Mouse (Mus musculus): ENCODE data around the gene Pcx.
"Not testable (repeated sequence)": the region's sequence is repeated elsewhere in the genome, so short reads cannot be mapped to it uniquely, and the experiment has no call there.

The Pcx gene

DNA sequence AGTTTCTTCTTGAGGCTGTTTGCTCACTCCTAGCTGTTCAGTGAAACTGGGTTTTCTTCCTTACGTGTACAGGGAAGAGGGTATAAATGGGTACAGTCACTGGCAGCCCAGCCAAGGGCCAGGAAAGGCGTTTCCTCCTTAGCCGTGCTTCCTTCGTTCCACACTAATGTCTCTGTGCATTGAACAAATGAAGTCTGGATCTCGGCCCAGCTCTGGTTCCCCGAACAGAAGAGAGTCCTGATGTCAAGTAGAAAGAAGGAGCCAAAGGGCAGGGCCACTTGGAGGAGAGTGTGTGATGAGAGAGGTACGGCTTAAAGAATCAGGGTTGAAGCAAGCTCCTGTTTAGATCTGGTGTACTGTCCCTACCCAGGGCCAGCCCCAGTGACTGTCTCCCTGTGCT, 44.8 kb downstream of the Pcx start:
- DNase-seq, result no peak

DNA sequence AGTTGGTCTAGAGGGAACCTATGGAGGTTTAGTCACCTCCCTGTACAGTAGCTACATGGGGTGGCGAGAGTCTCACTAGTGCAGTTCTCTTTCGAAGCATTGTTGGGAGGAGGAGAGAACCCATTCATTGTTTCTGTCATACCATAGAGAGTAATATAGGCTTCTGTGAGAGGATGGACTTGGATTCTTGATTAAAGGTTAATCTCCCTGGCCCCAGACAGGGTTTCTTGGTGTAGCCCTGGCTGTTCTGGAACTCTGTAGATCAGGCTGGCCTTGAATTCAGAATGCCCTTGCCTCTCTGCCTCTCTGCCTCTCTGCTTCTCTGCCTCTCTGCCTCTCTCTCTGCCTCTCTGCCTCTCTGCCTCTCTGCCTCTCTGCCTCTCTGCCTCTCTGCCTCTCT, 46.5 kb downstream of the Pcx start:
- DNase-seq, result no peak

DNA sequence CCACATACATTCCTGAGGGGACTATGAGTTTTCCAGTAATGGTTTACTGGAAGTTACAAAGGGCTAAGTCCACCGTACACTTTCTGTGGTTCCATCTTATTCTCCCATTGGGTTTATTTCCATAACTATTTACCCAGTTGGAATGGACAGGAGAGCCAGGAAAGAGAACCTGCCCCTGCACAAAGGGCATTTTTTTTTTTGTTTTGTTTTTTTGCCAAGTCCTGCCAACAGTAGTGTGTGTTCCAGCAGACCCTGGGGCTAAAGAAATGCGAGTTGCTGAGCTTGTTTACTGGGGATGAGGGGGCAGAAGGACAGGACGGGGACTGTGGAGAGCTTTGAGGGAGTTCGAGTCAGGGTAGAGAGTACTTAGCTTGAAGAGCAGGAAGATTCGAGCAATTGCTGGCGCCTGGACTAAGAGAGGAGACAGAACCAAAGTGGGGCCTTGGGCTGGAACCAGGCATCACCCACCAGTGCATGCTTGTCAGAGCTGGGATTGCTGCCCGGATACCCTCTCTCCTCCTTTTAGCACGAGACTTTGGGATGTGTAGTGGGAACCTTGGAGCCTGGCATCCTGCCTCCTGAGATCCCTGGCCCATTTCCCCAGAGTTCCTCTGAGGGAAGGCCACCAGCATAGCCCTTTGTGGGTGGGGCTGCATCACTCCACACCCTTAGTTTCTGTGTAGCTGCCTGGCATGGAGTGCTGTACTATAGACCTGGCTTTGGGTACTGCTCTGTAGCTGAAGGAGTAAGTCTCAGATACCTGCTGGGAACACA, 47.7 kb downstream of the Pcx start:
- DNase-seq, result peak; percentile 19

DNA sequence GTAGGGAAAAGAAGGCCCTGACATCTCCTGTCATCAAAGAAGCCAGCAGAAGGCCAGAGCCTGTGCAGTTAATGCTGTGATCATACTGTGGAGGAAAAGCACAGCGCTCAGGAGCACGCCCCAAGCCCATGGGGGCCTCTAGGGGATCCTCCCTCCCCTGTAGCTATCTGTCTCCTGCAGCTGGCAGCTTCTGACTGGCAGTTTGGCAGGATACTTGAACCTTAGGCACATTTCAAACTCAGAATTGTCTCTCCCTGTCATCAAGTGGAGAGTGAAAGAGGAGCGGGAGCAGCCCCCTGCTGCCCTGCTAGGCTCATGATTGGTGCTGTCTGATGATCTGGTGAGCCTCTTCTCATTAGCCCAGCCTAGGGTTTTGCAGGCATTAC, 48.3 kb downstream of the Pcx start:
- no peak for DNase-seq

DNA sequence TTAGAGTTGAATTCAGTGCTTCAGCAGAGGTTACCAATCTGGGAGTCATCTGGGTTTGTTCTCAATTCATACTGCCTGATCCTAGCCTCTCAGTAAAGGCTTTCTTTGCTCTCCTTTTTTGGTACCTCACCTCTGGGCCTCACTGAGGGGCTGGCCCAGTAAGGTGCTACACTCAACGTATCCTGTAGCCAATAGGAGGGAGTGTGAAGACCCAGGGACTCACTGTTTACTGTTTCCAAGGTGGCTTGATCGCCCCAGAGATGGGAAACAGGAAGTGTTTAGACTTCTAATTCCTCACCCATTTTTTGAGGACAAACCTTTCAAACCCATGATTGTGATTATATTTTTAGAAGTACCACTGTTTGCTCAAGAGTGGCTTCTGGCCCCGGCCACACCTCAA, 48.7 kb downstream of the Pcx start:
- DNase-seq, result no peak

DNA sequence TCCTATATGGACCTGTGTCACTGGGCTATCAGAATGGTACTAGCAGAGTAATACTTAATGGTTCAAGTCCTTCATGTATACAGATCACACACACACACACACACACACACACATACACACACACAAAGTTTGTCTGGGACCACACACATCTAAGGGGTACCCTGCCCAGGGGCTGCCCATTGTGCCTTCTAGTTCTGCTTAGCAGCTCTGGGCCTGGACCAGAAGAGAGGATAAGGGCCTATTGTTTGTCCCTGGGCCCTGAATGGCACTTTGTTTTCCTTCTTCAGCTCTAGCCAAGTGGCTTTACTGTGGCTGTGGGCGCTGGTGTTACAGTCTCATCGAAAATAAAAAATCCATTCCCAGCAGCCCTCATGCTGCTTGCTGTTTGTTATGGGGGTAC, 49.3 kb downstream of the Pcx start:
- DNase-seq, result no peak

DNA sequence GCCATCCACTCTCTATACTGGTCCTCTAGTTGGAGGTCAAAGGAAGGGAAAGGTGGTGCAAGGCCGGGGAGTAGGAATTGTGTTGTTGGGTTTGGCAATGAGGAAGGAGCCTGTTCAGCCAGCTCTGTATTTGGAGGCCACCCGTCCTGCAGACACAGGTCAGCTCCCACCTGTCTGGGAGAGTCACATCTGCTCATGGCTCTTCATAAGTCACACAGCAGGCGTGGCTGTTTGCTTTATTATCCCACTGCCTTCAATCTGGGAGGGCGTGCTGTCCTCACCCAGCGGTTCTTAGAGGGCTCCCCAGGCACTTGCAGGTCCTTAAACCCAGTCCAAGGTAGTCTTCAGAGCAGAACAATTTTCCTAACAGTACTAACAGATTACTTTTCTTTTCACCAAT, 49.9 kb downstream of the Pcx start:
- DNase-seq, result no peak

DNA sequence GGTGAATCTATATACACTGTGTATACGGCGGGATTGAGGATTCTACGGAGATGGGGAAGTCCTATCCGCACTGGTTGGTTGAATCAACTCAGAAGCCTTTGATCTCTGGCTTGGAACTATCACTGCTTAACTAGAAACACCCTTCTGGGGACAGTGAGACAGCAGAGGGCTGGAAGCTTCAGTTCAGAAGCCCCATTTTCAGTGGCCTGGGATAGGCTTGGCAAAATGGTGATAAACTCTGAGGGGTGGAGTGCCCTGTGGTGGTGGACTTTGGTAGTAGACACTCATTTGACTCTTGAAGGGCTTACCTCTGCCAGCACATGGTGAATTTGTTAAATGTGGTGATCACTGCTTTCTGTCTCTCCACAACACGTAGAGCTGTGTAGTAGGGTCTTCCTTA, 55.4 kb downstream of the Pcx start:
- no peak for DNase-seq

DNA sequence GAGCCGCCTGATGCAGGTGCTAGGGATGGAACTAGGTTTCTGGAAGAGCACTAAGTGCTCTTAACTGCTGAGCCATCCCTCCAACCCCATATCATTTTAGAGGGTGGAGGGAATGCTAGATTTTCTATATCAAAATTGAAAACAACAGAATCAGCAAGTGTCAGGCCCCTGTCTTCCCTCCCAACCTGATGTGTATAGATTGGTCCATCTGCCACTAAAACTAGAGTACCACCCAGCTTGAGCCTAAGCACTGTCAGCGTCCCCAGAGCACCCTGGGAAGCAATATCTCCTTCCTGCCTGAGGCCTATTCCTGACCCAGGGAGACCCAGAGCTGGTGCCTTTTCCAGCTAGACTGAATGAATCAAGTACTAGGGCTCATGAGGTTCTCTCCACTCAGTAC, 56.6 kb downstream of the Pcx start:
- DNase-seq, result no peak

DNA sequence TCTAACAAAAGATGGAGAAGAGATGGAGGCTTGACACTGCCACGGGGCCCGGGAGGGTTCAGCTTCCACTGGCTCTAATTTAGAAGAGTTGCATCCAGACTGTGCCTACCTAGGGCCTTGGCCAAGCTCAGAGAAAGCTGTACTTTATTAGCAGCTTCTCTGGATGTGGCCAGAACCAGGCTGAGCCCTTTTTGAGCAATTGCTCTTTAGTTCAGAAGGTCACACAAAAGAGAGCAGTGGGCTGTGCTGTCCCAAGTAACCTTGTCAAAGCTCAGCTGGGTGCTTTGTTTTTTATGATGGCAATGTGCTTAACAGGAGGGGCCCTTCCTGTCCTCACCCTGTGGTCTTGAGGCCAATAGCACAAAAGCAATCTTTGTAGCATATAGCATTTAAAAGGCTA, 57.4 kb downstream of the Pcx start:
- no peak for DNase-seq

DNA sequence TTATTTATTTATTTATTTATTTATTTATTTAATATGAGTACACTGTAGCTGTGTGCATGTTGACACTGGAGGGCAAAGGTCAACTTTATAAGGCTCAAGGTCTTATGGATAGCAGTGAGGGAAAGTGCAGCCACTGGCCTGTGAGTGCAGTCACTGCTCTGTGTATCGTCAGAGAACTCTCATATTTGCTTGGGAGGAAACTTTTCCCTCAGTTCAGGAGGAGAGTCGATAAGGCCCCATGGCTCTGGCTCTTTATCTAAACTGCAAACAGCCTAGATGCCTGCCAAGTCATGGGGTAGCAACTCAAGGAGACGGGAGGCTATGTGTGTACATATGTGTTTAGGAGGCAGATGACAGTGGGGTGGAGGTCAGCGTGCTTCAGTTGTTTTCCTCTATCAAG, 58.6 kb downstream of the Pcx start:
- no peak for DNase-seq

DNA sequence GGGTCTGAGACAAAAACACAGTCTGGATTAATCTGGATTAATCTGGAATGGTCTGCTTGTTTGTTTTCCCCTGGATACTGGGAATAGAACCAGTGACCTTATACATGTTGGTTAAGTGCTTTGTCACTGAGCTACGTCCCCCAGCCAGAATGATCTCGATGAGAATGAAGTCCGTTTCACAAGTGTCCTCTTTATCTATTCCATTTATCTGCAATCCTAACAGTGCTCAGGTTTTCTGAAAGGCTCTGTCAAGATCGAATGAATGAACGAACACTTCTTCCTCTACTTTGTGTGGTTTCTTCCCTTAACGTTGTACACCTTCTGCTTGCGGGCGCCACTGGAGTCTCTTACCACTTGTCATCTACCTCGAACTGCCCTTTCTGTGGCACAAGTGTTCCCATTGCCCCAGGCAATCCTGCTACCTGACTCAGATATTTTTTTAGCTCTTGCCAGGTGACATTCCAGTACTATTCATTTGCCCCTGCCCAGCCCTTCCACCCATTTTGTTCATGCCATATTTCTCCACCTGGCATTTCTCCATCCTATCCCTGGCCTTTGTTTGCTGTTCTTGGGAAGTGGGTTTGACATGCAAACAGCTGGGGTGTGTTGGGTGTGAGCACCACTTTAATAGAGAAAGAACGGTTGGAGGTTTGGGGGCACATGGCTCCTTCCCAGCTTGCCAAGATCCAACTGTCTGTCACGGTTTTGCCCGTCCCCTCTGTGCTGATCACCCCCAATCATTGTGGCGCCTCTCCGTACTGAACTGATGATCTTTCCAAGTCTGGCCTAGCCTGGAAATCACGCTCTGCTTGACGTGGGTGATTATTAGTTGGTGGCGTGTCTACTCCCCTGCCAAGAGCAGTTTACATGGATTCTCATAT, 59.3 kb downstream of the Pcx start:
- no peak for DNase-seq

DNA sequence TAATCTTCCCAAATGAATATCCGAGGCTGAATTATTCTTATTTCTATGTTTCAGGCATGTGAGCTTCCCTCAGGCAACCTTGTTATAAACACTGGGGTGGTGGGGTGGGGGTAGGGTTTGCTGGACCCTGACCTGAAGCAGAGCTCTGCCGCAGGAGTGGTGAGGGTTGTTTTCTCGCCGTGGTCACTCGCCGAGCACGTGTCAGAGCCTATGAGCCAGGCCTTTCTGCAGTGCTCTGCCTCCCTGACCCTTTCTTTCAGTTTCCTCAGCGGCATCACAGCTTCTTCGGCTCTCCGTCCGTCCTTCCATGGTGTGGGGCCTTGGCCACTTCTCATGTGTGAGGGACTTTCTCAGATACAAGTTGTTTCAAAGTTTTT, 60.0 kb downstream of the Pcx start:
- no peak for DNase-seq

DNA sequence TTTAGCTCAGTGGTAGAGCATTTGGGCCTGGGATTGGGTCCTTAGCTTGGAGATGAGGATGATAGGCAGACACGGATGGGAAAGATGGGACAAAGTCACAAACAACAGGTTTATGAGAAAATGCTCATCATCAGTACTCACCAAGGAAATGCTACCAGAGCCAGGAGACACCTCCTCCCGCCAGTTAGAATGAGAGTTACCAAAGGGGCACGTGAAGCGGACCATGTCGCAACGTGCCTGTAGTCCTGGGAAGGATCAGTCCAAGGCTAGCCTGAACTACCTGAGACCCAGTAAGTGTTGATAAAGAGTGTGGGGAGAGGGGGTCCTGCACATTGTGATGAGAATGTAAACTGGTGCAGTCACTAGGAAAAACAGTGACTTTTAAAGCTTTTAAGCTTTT, 60.5 kb downstream of the Pcx start:
- DNase-seq, result no peak

DNA sequence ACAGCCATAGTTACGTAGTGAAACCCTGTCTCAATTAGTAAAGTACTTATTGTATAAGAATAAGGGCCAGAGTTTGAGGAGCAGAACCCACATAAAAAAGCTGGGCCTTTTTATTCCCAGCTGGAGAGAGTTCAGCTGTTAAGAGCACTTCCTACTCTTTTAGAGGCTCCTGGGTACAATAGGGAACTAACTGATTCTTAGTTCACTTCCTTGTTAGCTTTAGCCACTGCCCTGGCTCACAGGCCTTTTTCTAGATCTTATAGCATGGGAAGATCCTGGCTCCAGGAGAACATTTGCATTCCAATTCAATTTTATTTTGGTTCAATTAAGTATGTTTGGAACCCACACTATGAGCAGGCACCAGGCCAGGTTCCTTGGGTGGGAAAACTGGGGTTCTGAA, 61.4 kb downstream of the Pcx start:
- DNase-seq, result no peak

DNA sequence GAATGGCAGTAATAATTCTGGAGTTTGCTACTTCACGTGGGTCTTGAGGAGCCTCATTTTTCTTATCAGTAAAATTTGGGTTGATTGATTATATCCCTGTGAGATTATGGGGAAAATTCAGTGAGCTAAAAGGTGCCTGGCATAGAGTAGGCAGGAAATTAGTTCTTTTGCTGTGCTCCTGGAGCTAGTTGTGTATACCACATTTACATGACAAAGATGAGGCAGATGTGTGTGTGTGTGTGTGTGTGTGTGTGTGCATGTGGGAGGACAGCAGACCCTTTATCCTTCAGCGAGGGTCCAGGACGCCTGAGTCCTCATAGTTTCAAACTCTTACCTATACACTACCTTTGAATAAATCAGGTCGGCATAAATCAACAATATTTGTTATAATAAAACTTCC, 61.8 kb downstream of the Pcx start:
- no peak for DNase-seq

DNA sequence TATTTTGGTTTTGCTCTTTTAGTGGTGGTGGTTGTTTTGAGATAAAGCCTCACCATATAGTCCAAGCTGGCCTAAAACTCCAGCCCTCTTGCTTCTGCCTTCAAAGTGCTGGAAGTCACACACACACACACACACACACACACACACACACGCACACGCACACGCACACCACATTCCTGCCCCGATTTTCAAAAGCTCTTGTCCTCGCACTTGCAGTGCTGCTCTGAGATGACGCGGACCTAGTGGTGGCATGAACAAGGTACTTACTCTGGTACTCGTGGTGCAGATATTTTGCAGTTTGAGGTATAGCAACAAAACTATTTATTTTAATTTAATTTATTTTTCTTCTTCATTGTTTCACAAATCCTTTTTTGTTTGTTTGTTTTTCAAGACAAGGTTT, 62.2 kb downstream of the Pcx start:
- DNase-seq, result no peak

DNA sequence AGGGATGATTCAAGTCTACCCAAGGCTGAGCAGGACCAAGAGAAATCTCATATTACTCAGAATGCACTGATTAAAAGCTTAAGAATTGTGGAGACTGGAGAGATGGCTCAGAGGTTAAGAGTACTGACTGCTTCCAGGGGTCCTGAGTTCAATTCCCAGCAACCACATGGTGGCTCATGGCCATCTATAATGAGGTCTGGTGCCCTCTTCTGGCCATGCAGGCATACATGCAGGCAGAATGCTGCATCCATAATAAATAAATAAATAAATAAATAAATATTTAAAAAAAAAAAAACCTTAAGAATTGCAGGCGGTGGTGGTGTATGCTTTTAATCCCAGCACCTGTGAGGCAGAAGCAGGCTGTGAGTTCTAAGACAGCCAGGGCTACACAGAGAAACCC, 63.0 kb downstream of the Pcx start:
- DNase-seq, result no peak

DNA sequence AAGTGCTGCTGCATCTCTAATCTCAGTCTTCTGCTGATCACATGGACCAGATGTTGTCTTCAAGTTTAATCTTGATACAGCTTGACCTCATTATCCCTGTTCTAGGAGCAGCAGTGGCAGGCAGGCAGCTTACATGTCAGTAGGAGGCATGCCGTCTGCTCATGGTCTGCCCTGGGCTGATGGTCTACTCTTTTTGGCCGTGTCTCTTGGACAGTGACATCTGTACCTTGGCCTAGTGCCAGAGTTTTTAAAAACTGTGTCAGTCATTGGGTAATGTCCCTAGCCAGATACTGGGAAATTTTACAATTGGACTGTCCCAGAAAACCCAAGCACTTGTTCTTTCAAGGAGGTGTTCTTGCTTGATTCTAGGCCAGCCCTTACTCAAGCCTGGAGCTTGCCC, 68.5 kb downstream of the Pcx start:
- DNase-seq, result peak; percentile 60

DNA sequence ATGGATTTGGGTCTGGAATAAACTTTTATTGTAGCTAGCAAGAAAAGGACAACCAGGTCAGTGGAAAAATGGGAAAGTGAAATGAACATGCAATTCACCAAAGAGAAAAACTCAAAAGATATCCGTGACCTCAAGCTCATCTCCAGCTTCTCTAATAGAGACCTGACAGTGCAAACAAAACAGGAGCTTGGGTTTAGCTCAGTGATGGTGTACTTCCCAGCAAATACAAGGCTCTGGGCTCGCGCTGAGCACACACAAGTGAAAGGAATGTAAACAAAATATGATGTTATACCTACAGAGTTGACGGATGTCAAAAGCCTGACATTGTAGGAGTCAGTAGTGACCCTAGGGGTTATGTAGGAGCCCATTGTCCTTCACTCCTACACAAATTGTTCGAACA, 69.0 kb downstream of the Pcx start:
- no peak for DNase-seq

DNA sequence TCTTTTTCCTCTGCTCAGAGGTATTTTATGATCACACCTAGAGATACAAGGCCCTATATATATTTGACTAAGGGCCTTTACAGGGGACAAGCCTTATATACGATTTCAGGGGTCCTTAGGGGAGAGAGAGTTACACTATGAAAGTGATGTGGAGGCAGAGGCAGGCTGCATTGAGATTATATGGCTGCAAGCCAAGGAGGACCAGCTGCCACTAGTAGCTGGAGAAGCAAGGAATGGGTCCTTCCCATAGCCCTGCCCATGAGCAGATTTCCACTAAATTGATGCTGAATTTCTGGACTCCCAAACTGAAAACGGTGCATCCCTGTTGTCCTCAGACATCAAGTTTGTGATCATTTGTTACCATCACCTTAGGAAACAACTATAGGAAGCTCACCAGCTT, 73.6 kb downstream of the Pcx start:
- no peak for DNase-seq

DNA sequence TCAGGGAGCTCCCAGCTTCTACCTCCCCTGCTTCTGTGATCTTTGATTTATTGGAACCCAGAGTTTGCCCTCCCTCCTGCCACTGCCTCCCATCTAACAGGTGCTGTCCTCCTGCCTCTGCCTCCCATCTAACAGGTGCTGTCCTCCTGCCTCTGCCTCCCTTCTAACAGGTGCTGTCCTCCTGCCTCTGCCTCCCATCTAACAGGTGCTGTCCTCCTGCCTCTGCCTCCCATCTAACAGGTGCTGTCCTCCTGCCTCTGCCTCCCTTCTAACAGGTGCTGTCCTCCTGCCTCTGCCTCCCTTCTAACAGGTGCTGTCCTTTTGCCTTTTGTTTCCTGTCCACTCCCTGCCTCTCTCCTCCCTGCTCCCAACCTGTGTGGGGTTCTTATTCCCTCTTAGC, 76.5 kb downstream of the Pcx start:
- DNase-seq, result not testable (repeated sequence)

DNA sequence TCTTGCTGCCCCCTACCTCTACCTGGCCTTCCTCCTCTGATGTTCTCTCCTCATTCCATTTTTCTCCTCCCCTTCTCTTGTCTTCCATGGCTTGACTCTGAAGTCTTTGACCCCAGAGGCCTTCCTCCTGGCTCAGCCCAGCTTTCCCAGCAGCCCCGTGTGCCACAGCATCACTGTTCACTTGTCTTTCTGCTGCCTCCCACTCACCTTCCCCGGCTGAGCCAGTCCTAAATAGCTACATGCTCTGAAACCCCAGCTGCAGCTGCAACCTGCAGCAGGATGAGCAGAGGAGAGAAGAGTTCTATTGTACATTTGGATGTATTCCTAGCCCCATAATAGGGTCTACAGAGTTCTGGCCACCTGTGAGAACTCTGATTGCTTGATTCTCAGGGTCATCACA, 77.2 kb downstream of the Pcx start:
- DNase-seq, result no peak

DNA sequence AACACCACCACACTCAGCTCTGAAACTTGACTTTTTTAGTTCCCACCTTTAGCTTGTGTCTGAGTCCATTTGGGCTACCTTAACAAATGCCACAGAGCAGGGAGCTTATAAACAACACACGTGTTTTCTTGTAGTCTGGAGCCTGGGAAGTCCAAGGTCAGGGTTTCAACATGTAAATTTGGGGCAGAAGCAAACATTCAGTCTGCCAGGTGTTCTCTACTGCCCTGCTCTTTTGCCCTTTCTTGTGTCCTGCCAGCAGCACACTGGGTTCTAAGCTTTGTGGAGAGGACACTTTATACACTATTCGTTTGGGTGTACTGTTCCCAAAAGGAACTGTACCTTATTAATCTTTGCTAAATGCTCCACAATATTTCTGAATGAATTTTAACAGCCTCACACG, 78.2 kb downstream of the Pcx start:
- no peak for DNase-seq

DNA sequence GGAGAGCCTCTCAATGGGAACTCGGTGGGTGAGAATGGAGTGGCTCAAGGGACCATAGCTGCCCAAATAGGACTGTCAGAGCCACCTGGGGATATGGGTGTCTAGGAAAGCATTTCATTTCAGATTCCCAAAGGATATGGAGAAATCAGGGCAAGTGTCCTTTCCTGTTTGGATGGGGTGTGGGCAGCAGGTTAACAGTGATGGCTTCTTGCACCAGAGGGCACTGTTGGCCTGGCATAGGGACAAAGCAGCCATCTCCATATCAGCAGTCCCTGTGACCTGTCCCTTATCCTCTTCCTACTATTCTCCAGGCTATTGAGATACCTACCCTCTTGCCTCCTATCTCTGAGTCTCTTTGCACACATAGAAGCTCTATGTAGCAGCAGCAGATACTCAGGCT, 78.8 kb downstream of the Pcx start:
- DNase-seq, result no peak
